Mouse (Mus musculus) forebrain, postnatal 0 days (tissue): Measurements from ENCODE around the gene Fam78a. TPM values are rescaled to one million over a fixed set of nuclear protein-coding genes. Genes with fewer than 3 reads are reported as not detected.
A peak's percentile ranks its signal among the peaks of the same experiment; 100 is the strongest.

Experiments
- ATAC-seq: fragments of 200-750 bp; cut with Nextera tagmentation; 2 replicates; pipeline ENCODE4 v1.8.0; 2017; ENCODE audit warnings: mild to moderate bottlenecking, moderate library complexity
- DNase-seq: peaks from one replicate; pipeline ENCODE4 v3.0.0-alpha.2; 2015
- H3K27ac ChIP-seq: fragments of 300-500 bp; sonication (generic); 2 replicates; pipeline ENCODE4 v1.5.1; 2014; ENCODE audit warnings: low read depth, mild to moderate bottlenecking, antibody characterized with exemption, low read length, moderate library complexity, mixed read lengths
- H3K27me3 ChIP-seq: fragments of 300-500 bp; sonication (generic); 2 replicates; pipeline ENCODE4 v1.6.1; 2014; ENCODE audit warnings: mild to moderate bottlenecking, low read length, mixed read lengths; ENCODE audit not compliant: insufficient read depth
- H3K36me3 ChIP-seq: fragments of 300-500 bp; sonication (generic); 2 replicates; pipeline ENCODE4 v1.6.1; 2014; ENCODE audit warnings: mild to moderate bottlenecking, moderate library complexity; ENCODE audit not compliant: insufficient read depth
- H3K4me1 ChIP-seq: fragments of 300-500 bp; sonication (generic); 2 replicates; pipeline ENCODE4 v1.6.1; 2014; ENCODE audit warnings: antibody characterized with exemption; ENCODE audit not compliant: insufficient read depth
- H3K4me2 ChIP-seq: fragments of 300-500 bp; sonication (generic); 2 replicates; pipeline ENCODE4 v1.6.1; 2014; ENCODE audit warnings: low read depth, mild to moderate bottlenecking, moderate library complexity
- H3K4me3 ChIP-seq: fragments of 300-500 bp; sonication (generic); 2 replicates; pipeline ENCODE4 v1.5.1; 2014; ENCODE audit warnings: low read depth, low read length, mixed read lengths
- H3K9ac ChIP-seq: fragments of 300-500 bp; sonication (generic); 2 replicates; pipeline ENCODE4 v1.6.1; 2014; ENCODE audit warnings: mild to moderate bottlenecking
- H3K9me3 ChIP-seq: fragments of 300-500 bp; sonication (generic); 2 replicates; pipeline ENCODE4 v1.6.1; 2016; ENCODE audit warnings: low read length
- CTCF ChIP-seq: sonication (generic); IDR thresholded peaks from 2 replicates; pipeline ENCODE4 v1.5.1; 2016; ENCODE audit warnings: antibody characterized with exemption, control low read depth, low read depth
- WGBS: fragments of 180-500 bp; shearing (Covaris S2); extraction: QIAGEN DNeasy Blood & Tissue Kit; methylation state at CpG from one replicate; pipeline ENCODE4 v1.1.7; 2014; 5-methylcytosine and 5-hydroxymethylcytosine counted together
- microRNA-seq, 2 experiments: library from miRNA; unstranded; fragments of <30 nt; microRNA quantifications; one replicate each; pipeline ENCODE4; 2016
- polyA plus RNA-seq: library from polyadenylated mRNA; unstranded; fragments of >200 nt; fragmentation: Nextera tagmentation; extraction: Ambion mirVana; gene quantifications from 2 replicates; pipeline ENCODE4 v1.2.1, GENCODE M21; 2015
- total RNA-seq: library from RNA; depleted of rRNA; stranded (reverse); fragments of >200 nt; gene quantifications from 2 replicates; pipeline ENCODE4 v1.2.3, GENCODE M21; 2014; rRNA removed

Fam78a gene
- total and polyA plus RNA-seq, 2 experiments from 2014 or later, result 0.38 to 0.39 TPM

DNA sequence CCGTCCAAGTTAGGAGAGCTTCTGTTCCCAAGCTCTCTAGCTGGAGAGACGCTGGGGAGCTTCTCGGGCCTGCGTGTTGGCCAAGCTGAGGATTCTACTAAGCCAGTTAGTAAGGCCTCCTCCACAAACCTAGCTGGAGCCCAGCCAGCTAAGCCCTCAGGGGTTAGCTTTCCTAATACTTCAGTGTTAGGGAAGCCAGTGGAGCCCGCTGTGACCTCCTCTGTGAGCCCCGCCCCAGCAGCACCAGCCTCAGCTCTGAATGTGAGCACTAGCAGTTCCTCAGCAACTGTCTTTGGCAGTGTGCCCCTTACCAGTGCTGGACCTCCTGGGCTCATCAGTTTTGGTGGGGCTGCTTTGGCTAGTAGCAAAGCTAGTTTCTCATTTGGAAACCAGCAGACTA, 51.2 kb downstream of the Fam78a start:
- Histone ChIP-seq H3K27me3 (no peaks in the 10 kb centered on the region), H3K9me3 (no peaks in the 10 kb centered on the region), H3K4me1 (no peaks in the 10 kb centered on the region), H3K9ac (no peak overlapping the region), H3K27ac (no peak overlapping the region), H3K4me2 (no peak overlapping the region), H3K4me3 (no peak overlapping the region), H3K36me3 (peaks cover 70% of the 10 kb centered on the region)
- WGBS, result 83% methylated on average over 6 of the region's 6 CpGs
- ATAC-seq, result no peak
- TF ChIP-seq CTCF, result no peak
- no peak for DNase-seq

DNA sequence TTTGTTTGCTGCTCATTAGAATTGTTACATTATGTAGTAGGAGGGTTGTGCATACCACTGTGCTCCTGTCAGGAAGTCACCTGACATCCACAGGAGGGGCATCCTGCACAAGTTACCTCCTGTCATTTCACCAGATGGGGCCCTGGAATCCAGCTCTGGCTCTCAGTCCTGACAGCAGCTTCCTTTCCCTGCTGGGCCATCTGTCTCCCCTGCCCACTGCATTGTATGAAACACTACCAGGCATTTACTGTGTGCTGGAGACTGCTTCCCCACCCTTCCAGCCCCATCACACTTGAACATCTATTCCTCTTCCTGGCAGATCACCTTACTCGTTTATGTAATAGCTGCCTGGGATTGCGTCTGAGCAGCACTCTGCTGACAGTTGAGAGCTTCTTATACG, 55.0 kb downstream of the Fam78a start:
- Histone ChIP-seq H3K36me3 (peaks cover 71% of the 10 kb centered on the region), H3K9me3 (no peaks in the 10 kb centered on the region), H3K27ac (0 out of 2 replicates have a peak overlapping the region, but pooled peaks have one; percentile 9), H3K4me3 (no peak overlapping the region), H3K4me2 (no peak overlapping the region), H3K9ac (no peak overlapping the region), H3K4me1 (no peaks in the 10 kb centered on the region), H3K27me3 (no peaks in the 10 kb centered on the region)
- TF ChIP-seq CTCF, result no peak
- DNase-seq, result no peak
- ATAC-seq, result no peak
- WGBS, result 68% methylated on average over 3 of the region's 3 CpGs

DNA sequence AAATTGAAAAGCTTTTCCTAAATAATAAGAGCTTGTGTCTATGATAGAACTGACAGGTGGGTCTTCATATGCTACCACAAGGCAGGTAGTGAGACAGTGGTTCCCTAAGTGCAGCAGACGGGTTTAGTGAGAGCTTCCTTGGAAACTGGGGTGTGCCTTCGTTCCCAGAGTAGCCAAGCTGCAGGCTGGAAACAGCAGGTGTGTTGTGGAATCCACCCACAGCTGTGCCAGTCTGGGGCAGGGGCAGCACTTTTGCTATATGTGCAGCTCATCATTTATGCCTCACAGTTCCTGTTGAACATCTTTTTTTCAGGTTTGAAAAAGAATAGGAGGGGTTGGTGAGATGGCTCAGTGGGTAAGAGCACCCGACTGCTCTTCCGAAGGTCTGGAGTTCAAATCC, 60.3 kb downstream of the Fam78a start:
- H3K27ac ChIP-seq, result no peak overlapping the region
- ATAC-seq, result no peak
- 90% methylated on average over 4 of the region's 4 CpGs for WGBS
- no peak for TF ChIP-seq CTCF
- H3K9me3 ChIP-seq, result no peaks in the 10 kb centered on the region
- no peak overlapping the region for H3K9ac ChIP-seq
- H3K4me1 ChIP-seq, result no peaks in the 10 kb centered on the region
- H3K4me2 ChIP-seq, result no peak overlapping the region
- H3K27me3 ChIP-seq, result no peaks in the 10 kb centered on the region
- H3K36me3 ChIP-seq, result peaks cover 78% of the 10 kb centered on the region
- no peak overlapping the region for H3K4me3 ChIP-seq
- DNase-seq, result no peak

DNA sequence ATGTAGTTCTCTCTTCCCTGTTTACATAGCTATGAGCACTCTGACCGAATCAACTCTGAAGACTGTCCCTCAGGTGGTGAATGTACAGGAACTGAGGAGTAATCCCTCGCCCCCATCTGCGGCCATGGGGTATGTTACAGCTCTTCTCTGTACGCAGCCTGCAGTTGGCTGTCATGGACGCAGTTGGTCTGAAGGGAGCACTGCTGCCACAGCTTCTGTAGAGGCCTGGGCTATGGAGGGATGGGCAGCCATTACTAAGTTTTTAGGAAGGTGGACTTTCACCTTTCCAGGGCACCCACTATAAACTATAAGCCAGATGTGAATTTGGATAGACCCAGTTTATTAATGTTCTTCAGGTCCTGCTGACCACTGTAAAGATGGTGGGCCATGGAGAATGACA, 64.4 kb downstream of the Fam78a start:
- ATAC-seq (no peak), DNase-seq (no peak)
- no peak for TF ChIP-seq CTCF
- peaks cover 88% of the 10 kb centered on the region for H3K36me3 ChIP-seq
- H3K9ac ChIP-seq, result no peak overlapping the region
- H3K9me3 ChIP-seq, result no peaks in the 10 kb centered on the region
- H3K4me2 ChIP-seq, result no peak overlapping the region
- H3K4me3 ChIP-seq, result no peak overlapping the region
- H3K27ac ChIP-seq, result no peak overlapping the region
- 94% methylated on average over 5 of the region's 5 CpGs for WGBS
- no peaks in the 10 kb centered on the region for H3K4me1 ChIP-seq
- no peaks in the 10 kb centered on the region for H3K27me3 ChIP-seq

DNA sequence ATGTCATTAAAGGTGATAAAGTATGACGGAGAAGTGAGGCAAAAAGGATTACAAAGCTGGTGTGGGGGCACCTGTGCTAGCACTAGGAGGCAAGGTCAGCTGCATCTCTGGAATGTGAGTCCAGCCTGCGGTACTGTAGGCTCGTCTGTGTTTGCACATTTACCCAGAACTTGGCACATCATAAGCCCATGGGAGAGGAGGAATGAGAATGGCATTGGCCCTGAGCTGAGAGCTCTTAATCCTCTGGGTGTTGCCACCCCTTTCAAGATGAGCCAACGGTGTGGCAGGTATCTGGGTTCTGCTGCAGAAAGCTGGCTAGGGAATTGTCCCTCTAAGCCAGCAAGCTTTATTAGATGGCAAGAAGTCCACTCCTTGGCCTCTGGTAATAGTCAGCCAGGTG, 65.0 kb downstream of the Fam78a start:
- no peak for TF ChIP-seq CTCF
- Histone ChIP-seq H3K27me3 (no peaks in the 10 kb centered on the region), H3K4me1 (no peaks in the 10 kb centered on the region), H3K36me3 (peaks cover 88% of the 10 kb centered on the region), H3K27ac (no peak overlapping the region), H3K9me3 (no peaks in the 10 kb centered on the region), H3K4me3 (no peak overlapping the region), H3K9ac (no peak overlapping the region), H3K4me2 (no peak overlapping the region)
- ATAC-seq (no peak), DNase-seq (no peak)
- 88% methylated on average over 4 of the region's 4 CpGs for WGBS

DNA sequence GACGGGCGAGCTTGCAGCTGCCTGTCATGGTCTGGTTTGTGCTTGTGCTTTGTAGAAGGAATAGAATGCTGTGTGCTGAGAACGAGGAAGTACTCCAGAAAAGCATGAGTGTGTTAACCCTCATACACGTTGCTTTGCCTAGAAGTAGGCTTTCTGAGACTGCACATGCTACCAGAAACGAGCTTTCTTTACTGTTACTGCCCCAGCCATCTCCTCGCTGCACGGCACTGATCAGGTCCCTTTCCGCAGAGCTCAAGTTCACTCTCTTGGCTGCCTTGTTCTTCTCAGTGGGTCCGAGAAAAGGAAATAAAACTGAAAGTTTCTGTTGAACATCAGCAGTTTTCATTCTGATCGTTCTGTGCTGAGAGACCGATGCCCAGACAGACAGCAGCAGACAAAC, 75.9 kb downstream of the Fam78a start:
- no peak overlapping the region for H3K4me3 ChIP-seq
- no peak for TF ChIP-seq CTCF
- no peaks in the 10 kb centered on the region for H3K4me1 ChIP-seq
- no peak overlapping the region for H3K9ac ChIP-seq
- no peak overlapping the region for H3K4me2 ChIP-seq
- 91% methylated on average over 11 of the region's 11 CpGs for WGBS
- H3K36me3 ChIP-seq, result peaks cover 79% of the 10 kb centered on the region
- no peaks in the 10 kb centered on the region for H3K27me3 ChIP-seq
- ATAC-seq, result no peak
- H3K9me3 ChIP-seq, result no peaks in the 10 kb centered on the region
- H3K27ac ChIP-seq, result no peak overlapping the region
- no peak for DNase-seq

DNA sequence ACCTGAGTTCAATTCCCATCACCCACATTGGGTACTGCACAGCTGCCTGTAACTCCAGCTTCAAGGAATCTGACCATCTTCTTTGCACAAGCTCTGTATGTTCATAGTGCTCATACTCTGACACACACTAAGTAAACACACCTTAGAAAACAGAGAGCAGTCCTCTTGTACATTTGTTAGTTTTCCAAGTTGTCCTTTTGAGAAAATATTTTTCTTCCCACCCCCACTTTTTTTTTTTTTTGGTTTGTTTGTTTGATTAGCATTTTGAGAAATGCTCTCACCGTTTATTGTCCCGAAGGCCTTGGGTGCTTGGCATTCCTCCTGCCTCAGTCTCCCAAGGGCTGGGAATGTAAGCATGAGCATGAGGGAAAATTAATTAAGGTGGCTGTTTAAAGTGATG, 76.3 kb downstream of the Fam78a start:
- ATAC-seq (no peak), DNase-seq (no peak)
- H3K9me3 ChIP-seq, result no peaks in the 10 kb centered on the region
- H3K27me3 ChIP-seq, result no peaks in the 10 kb centered on the region
- WGBS, result 88% methylated on average over 2 of the region's 2 CpGs
- H3K4me2 ChIP-seq, result no peak overlapping the region
- peaks cover 79% of the 10 kb centered on the region for H3K36me3 ChIP-seq
- H3K27ac ChIP-seq, result no peak overlapping the region
- no peak for TF ChIP-seq CTCF
- H3K4me1 ChIP-seq, result no peaks in the 10 kb centered on the region
- H3K4me3 ChIP-seq, result no peak overlapping the region
- no peak overlapping the region for H3K9ac ChIP-seq

Small RNA genes within 50 kb of the gene (microRNA-seq; reads per million reads assigned to microRNA genes)
- gene Mir7674, result 0.77 to 1.5 reads per million in 2 experiments

Other genes starting within 250 kb of the Fam78a start
- gene Fibcd1, start 238.9 kb downstream of the Fam78a start, total RNA-seq, result 8.9 and 12.7 TPM in 2 replicates
- gene Fibcd1, start 238.9 kb downstream of the Fam78a start, polyA plus RNA-seq, result 5.7 and 8.5 TPM in 2 replicates
- gene Lamc3, start 197.6 kb downstream of the Fam78a start, total RNA-seq, result 6.2 and 11.0 TPM in 2 replicates
- 1.9 and 2.5 TPM in 2 replicates for gene Lamc3, start 197.6 kb downstream of the Fam78a start, polyA plus RNA-seq
- 21.7 and 34.2 TPM in 2 replicates for gene Aif1l, start 134.7 kb downstream of the Fam78a start, total RNA-seq
- gene Aif1l, start 134.7 kb downstream of the Fam78a start, polyA plus RNA-seq, result 21.2 TPM in 2 replicates
- gene Nup214, start 110.4 kb downstream of the Fam78a start, total RNA-seq, result 19.1 and 23.8 TPM in 2 replicates
- gene Nup214, start 110.4 kb downstream of the Fam78a start, polyA plus RNA-seq, result 39.7 and 56.0 TPM in 2 replicates
- 21.5 and 28.6 TPM in 2 replicates for gene Plpp7, start 10.7 kb upstream of the Fam78a start, total RNA-seq
- 23.4 and 24.0 TPM in 2 replicates for gene Plpp7, start 10.7 kb upstream of the Fam78a start, polyA plus RNA-seq
- 92.1 and 131 TPM in 2 replicates for gene Prrc2b, start 66.2 kb upstream of the Fam78a start, total RNA-seq
- gene Prrc2b, start 66.2 kb upstream of the Fam78a start, polyA plus RNA-seq, result 40.7 and 60.4 TPM in 2 replicates
- gene Pomt1, start 151.7 kb upstream of the Fam78a start, total RNA-seq, result 34.5 and 38.5 TPM in 2 replicates
- 16.2 and 19.8 TPM in 2 replicates for gene Pomt1, start 151.7 kb upstream of the Fam78a start, polyA plus RNA-seq
- 121 and 134 TPM in 2 replicates for gene Uck1, start 175.3 kb upstream of the Fam78a start, total RNA-seq
- 92.7 and 105 TPM in 2 replicates for gene Uck1, start 175.3 kb upstream of the Fam78a start, polyA plus RNA-seq
- gene Golga2, start 202.5 kb upstream of the Fam78a start, total RNA-seq, result 62.2 and 64.4 TPM in 2 replicates
- 16.3 and 22.1 TPM in 2 replicates for gene Golga2, start 202.5 kb upstream of the Fam78a start, polyA plus RNA-seq
- gene Swi5, start 203.2 kb upstream of the Fam78a start, total RNA-seq, result 290 and 323 TPM in 2 replicates
- 407 and 445 TPM in 2 replicates for gene Swi5, start 203.2 kb upstream of the Fam78a start, polyA plus RNA-seq